Mouse (Mus musculus) myocyte (in vitro differentiated cells): ENCODE measurements around the gene Rem2. TPM values are rescaled to one million over a fixed set of nuclear protein-coding genes. Genes with fewer than 3 reads are reported as not detected.

Experiments
- H3K27me3 ChIP-seq: one replicate; pipeline ENCODE4 v1.6.1; 2011; ENCODE audit not compliant: control insufficient read depth, insufficient read depth, insufficient read length
- H3K36me3 ChIP-seq: one replicate; pipeline ENCODE4 v1.6.1; 2011; ENCODE audit not compliant: control insufficient read depth, insufficient read depth
- H3K4me2 ChIP-seq: one replicate; pipeline ENCODE4 v1.6.1; 2011; ENCODE audit warnings: low read depth, control low read depth
- H3K4me3 ChIP-seq: one replicate; pipeline ENCODE4 v1.5.1; 2011; ENCODE audit warnings: mild to moderate bottlenecking, control low read depth, moderate library complexity
- H3K79me2 ChIP-seq: one replicate; pipeline ENCODE4 v1.6.1; 2011; ENCODE audit not compliant: control insufficient read depth, insufficient read depth
- H3ac ChIP-seq: one replicate; pipeline ENCODE4 v1.6.1; 2011; ENCODE audit not compliant: control insufficient read depth, insufficient read length
- CEBPB ChIP-seq: IDR thresholded peaks from 2 replicates; pipeline ENCODE4 v1.6.1; 2011; ENCODE audit warnings: mild to moderate bottlenecking, moderate library complexity; ENCODE audit not compliant: poor library complexity, insufficient read depth, severe bottlenecking
- E2F4 ChIP-seq: IDR thresholded peaks from one replicate; pipeline ENCODE4 v1.6.1; 2011; ENCODE audit warnings: mild to moderate bottlenecking, control low read depth, moderate library complexity; ENCODE audit not compliant: insufficient read depth
- MAX ChIP-seq: IDR thresholded peaks from one replicate; pipeline ENCODE4 v1.6.1; 2011; ENCODE audit warnings: low read depth, mild to moderate bottlenecking, control low read depth
- MYOD1 ChIP-seq, 3 experiments: IDR thresholded peaks; one replicate each; pipeline ENCODE4 v1.6.1; 2011; ENCODE audit warnings: control low read depth in 2 of 3, low read depth in 2 of 3, mild to moderate bottlenecking in 2 of 3, moderate library complexity in 1 of 3; ENCODE audit not compliant: insufficient read length in 2 of 3, control insufficient read depth in 1 of 3
- MYOG ChIP-seq, 3 experiments: IDR thresholded peaks; one replicate each; pipeline ENCODE4 v1.6.1; 2011; ENCODE audit warnings: control low read depth in 2 of 3, low read depth in 2 of 3, mild to moderate bottlenecking in 2 of 3; ENCODE audit not compliant: insufficient read length in 2 of 3, control insufficient read depth in 1 of 3, insufficient read depth in 1 of 3
- POLR2A ChIP-seq: IDR thresholded peaks from one replicate; pipeline ENCODE4 v1.6.1; 2011; ENCODE audit warnings: low read depth, mild to moderate bottlenecking, control low read depth, moderate library complexity; ENCODE audit not compliant: insufficient read length
- POLR2AphosphoS2 ChIP-seq: IDR thresholded peaks from one replicate; pipeline ENCODE4 v1.6.1; 2011; ENCODE audit warnings: low read depth, control low read depth; ENCODE audit not compliant: insufficient read length
- REST ChIP-seq: IDR thresholded peaks from one replicate; pipeline ENCODE4 v1.6.1; 2011; ENCODE audit warnings: mild to moderate bottlenecking, control low read depth, moderate library complexity; ENCODE audit not compliant: insufficient read depth, insufficient read length
- SRF ChIP-seq: IDR thresholded peaks from one replicate; pipeline ENCODE4 v1.6.1; 2011; ENCODE audit warnings: low read depth; ENCODE audit not compliant: control insufficient read depth, insufficient read length
- TCF12 ChIP-seq: IDR thresholded peaks from one replicate; pipeline ENCODE4 v1.6.1; 2011; ENCODE audit warnings: mild to moderate bottlenecking, control low read depth; ENCODE audit not compliant: poor library complexity, insufficient read depth, severe bottlenecking
- TCF3 ChIP-seq: IDR thresholded peaks from one replicate; pipeline ENCODE4 v1.6.1; 2011; ENCODE audit warnings: low read depth, control low read depth; ENCODE audit not compliant: insufficient read length
- USF1 ChIP-seq: IDR thresholded peaks from one replicate; pipeline ENCODE4 v1.6.1; 2011; ENCODE audit warnings: low read depth, mild to moderate bottlenecking, control low read depth, moderate library complexity
- polyA plus RNA-seq: library from polyadenylated mRNA; unstranded; fragments of >200 nt; fragmentation: generic; extraction: Trizol; gene quantifications from one replicate; pipeline ENCODE4 v1.2.1, GENCODE M21; 2012; ENCODE audit warnings: missing spikeins

Rem2 gene
- polyA plus RNA-seq, 1 experiment: 0.20 TPM

DNA sequence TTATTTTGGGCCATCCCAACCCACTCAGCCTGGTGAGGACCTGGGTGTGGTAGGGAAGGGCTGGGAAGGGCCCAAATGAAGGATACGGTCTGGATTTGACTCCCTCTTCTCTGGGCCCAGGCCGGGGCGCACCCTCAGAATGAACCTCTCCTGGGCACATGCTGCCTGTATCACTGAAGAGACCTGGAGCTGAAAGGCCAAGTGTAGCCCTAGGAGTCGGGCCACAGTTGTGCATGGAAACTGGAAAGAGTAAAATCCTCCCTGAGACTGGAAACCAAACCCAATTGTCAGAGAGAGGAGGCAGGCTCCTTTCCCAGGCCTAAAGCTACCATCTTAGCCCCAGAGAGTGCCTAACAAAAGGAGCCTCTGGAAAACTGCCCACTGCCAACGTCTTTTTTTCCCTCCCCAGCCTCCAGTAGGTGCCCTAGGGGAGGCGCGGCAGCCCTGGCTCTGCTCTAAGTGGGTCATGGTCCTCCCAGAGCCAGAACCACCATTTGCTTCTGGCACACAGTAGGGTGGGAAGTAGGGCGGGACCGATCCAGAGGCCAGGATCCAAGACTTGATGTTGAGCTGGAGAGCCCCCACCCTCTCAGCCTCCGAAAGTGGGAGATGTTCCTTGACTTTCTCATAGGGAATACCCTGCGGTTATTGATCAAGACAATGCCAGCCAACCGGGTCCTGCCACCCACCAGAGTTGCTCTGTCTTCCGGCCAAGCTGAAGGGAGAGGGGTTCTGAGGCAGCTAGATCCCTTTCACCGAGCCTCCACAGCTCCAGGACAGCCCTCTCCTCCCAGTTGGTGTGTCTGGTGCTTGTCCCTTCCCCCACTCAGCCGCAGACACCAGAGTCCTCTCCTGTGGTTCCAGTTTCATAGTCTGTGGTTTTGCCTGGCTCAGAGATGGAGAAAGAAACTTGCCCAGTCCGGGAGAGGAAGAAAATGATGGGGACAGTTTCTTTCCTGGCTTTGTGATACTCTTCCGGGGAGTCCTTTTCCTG lies 42.8 kb upstream of the Rem2 start:
- Histone ChIP-seq H3ac (peak overlapping the region; percentile 79), H3K4me3 (peak overlapping the region; percentile 90), H3K79me2 (peaks cover 56% of the 10 kb centered on the region), H3K27me3 (no peaks in the 10 kb centered on the region), H3K36me3 (no peaks in the 10 kb centered on the region), H3K4me2 (peak overlapping the region; percentile 85)
- TF ChIP-seq MYOG (IDR thresholded peaks at IDR 0.05; ENCODE audit: control insufficient read depth in 1 of 3, insufficient read depth in 1 of 3, insufficient read length in 2 of 3, low read depth in 2 of 3) (peak in 1 of 3 experiments; percentile 74), TCF3 (no peak), TCF12 (peak; percentile 6), SRF (no peak), E2F4 (no peak), POLR2A (peak; percentile 58), USF1 (no peak), POLR2AphosphoS2 (peak; percentile 72), MYOD1 (IDR thresholded peaks at IDR 0.05; ENCODE audit: control insufficient read depth in 1 of 3, insufficient read length in 2 of 3, low read depth in 2 of 3) (peak in 2 of 3 experiments; percentile 8 to 55)

DNA sequence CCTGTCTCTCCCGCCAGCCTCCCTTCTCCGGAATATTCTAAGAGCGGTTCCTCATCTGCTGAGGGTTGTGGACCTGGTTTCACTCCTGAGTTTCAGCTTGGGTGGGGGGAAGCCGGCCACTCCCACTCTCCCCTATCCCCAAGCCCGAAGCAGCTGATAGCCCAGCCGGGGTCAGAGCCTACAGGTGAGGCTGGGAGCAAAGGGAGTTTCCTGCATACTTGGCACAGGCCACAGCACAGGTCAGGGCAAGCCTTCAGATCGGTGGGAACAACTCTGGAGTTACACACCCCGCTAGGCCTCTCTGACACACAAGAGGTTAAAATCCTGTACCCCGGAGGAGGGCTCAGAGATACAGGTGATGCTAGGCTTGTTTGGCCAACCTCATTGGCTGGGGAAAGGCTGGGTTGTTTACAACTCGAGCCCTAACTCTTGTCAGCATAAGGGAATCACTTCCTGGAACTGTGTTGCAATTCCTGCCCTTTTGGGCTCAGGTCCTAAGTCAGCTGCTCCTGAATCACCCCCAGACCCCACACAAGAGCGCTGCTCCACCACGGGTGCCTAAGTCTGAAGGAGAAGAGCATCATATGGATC lies 41.9 kb upstream of the Rem2 start:
- TF ChIP-seq MYOD1 (IDR thresholded peaks at IDR 0.05; ENCODE audit: control insufficient read depth in 1 of 3, insufficient read length in 2 of 3, low read depth in 2 of 3) (no peak), TCF12 (no peak), CEBPB (0 out of 2 replicates have a peak, but pooled peaks have one; percentile 32), POLR2AphosphoS2 (no peak), MAX (no peak), MYOG (IDR thresholded peaks at IDR 0.05; ENCODE audit: control insufficient read depth in 1 of 3, insufficient read depth in 1 of 3, insufficient read length in 2 of 3, low read depth in 2 of 3) (no peak), SRF (no peak), TCF3 (no peak), USF1 (no peak)
- peak overlapping the region; percentile 90 for H3K4me3 ChIP-seq
- no peaks in the 10 kb centered on the region for H3K27me3 ChIP-seq
- H3ac ChIP-seq: no peak overlapping the region
- peaks cover 6% of the 10 kb centered on the region for H3K36me3 ChIP-seq
- H3K4me2 ChIP-seq: peak overlapping the region; percentile 85
- H3K79me2 ChIP-seq: peaks cover 52% of the 10 kb centered on the region

DNA sequence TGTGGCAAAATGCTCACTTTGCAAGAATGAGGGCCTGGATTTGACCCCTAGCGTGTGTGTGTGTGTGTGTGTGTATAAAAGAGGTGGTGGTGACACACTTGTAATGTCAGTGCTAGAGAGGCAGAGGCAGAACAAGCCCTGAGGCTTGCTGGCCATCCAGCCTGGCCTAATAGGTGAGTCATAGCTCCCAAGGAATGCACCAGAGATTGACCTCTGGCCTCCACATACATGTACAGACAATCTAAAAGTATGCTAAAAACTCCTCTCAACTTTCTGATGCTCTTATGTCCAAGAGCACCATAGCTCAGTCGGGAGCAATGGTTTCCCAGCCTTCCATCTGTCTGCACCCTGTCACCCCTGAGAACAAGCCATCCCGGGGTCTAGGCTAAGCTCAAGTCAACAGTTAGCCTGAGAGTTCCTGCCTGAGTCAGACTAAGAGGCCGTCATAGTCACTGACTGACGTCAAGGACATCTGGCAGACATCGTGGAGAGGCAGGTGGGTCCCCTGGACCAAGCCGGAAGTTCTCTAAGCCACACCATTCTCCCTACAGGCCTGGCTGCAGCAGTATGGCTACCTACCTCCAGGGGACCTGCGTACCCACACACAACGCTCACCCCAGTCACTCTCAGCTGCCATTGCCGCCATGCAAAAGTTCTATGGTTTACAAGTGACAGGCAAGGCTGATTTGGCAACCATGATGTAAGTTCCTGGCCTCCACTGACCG lies 40.5 kb upstream of the Rem2 start:
- peaks cover 17% of the 10 kb centered on the region for H3K36me3 ChIP-seq

DNA sequence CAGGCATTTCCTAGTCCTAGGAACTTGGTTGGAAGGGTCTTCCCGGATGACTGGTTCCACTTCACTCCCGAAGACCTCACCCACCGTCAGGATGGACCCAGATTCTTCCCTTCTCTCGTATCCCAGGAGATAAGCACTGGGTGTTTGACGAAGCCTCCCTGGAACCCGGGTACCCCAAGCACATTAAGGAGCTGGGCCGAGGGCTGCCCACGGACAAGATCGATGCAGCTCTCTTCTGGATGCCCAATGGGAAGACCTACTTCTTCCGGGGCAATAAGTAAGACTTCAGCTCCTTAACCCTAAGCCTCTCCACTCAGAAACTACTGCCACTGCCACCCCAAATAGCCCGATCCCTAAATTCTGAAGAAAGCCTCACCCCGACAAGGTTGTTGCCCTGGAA lies 36.7 kb upstream of the Rem2 start:
- Histone ChIP-seq H3K4me2 (no peak overlapping the region), H3K36me3 (peaks cover 17% of the 10 kb centered on the region), H3ac (no peak overlapping the region), H3K79me2 (peaks cover 22% of the 10 kb centered on the region), H3K27me3 (no peaks in the 10 kb centered on the region), H3K4me3 (no peak overlapping the region)
- TF ChIP-seq USF1 (no peak), TCF3 (no peak)

More for the DNA sequence above, 40.5 kb upstream of the Rem2 start:
- no peak for TF ChIP-seq REST
- no peak for TF ChIP-seq SRF
- TF ChIP-seq TCF12: no peak
- no peak for TF ChIP-seq CEBPB
- TF ChIP-seq MYOD1 (IDR thresholded peaks at IDR 0.05; ENCODE audit: control insufficient read depth in 1 of 3, insufficient read length in 2 of 3, low read depth in 2 of 3): no peak
- TF ChIP-seq POLR2AphosphoS2: no peak
- TF ChIP-seq E2F4: no peak
- TF ChIP-seq POLR2A: no peak
- TF ChIP-seq TCF3: no peak
- no peak for TF ChIP-seq MYOG (IDR thresholded peaks at IDR 0.05; ENCODE audit: control insufficient read depth in 1 of 3, insufficient read depth in 1 of 3, insufficient read length in 2 of 3, low read depth in 2 of 3)
- TF ChIP-seq USF1: no peak
- TF ChIP-seq MAX: no peak
- Histone ChIP-seq H3K27me3 (no peaks in the 10 kb centered on the region), H3K4me2 (peak overlapping the region; percentile 44), H3ac (no peak overlapping the region), H3K79me2 (peaks cover 52% of the 10 kb centered on the region), H3K4me3 (no peak overlapping the region)
